Mouse (Mus musculus) embryonic facial prominence, embryonic 13.5 days (tissue): Measurements from ENCODE around the gene Hist1h4f. TPM values are rescaled to one million over a fixed set of nuclear protein-coding genes. Genes with fewer than 3 reads are reported as not detected.

Source experiments
- ATAC-seq: fragments of 200-750 bp; cut with Nextera tagmentation; 2 replicates; pipeline ENCODE4 v1.8.0; 2017; ENCODE audit warnings: low read depth; ENCODE audit not compliant: insufficient number of reproducible peaks, insufficient read depth, low FRiP score, low TSS enrichment
- H3K27ac ChIP-seq: fragments of 300-500 bp; sonication (generic); 2 replicates; pipeline ENCODE4 v1.5.1; 2015; ENCODE audit warnings: moderate library complexity, mild to moderate bottlenecking, inconsistent platforms
- H3K27me3 ChIP-seq: fragments of 300-500 bp; sonication (generic); 2 replicates; pipeline ENCODE4 v1.6.1; 2015; ENCODE audit warnings: mild to moderate bottlenecking, inconsistent platforms
- H3K36me3 ChIP-seq: fragments of 300-500 bp; sonication (generic); 2 replicates; pipeline ENCODE4 v1.6.1; 2015; ENCODE audit warnings: mild to moderate bottlenecking, inconsistent platforms
- H3K4me1 ChIP-seq: fragments of 300-500 bp; sonication (generic); 2 replicates; pipeline ENCODE4 v1.6.1; 2015; ENCODE audit warnings: inconsistent platforms
- H3K4me2 ChIP-seq: fragments of 300-500 bp; sonication (generic); 2 replicates; pipeline ENCODE4 v1.6.1; 2015; ENCODE audit warnings: moderate library complexity, mild to moderate bottlenecking, inconsistent platforms
- H3K4me3 ChIP-seq: fragments of 300-500 bp; sonication (generic); 2 replicates; pipeline ENCODE4 v1.5.1; 2015; ENCODE audit warnings: mild to moderate bottlenecking, inconsistent platforms
- H3K9ac ChIP-seq: fragments of 300-500 bp; sonication (generic); 2 replicates; pipeline ENCODE4 v1.6.1; 2015; ENCODE audit warnings: mild to moderate bottlenecking, inconsistent platforms
- H3K9me3 ChIP-seq: fragments of 300-500 bp; sonication (generic); 2 replicates; pipeline ENCODE4 v1.6.1; 2016; ENCODE audit warnings: inconsistent platforms
- WGBS: fragments of 180-500 bp; shearing (Covaris S2); methylation state at CpG from one replicate; pipeline ENCODE4 v1.1.7; 2015; ENCODE audit warnings: mixed read lengths; 5-methylcytosine and 5-hydroxymethylcytosine counted together
- polyA plus RNA-seq: library from polyadenylated mRNA; unstranded; fragments of >200 nt; fragmentation: Nextera tagmentation; extraction: Ambion mirVana; gene quantifications from 2 replicates; pipeline ENCODE4 v1.2.1, GENCODE M21; 2015

The Hist1h4f gene
- polyA plus RNA-seq, 1 experiment from 2014 or later, result 2.9 TPM

GRCm38 (mm10) chr13:23525901-23526300, 25.5 kb downstream of the Hist1h4f start:
- H3K36me3 ChIP-seq, result no peaks in the 10 kb centered on the region
- H3K9me3 ChIP-seq, result no peaks in the 10 kb centered on the region
- 2% methylated on average over 10 of the region's 10 CpGs for WGBS
- peaks cover 9% of the 10 kb centered on the region for H3K4me1 ChIP-seq
- H3K9ac ChIP-seq, result peak overlapping the region; percentile 36; the same call in 1 of the 2 replicates
- no peak overlapping the region for H3K27ac ChIP-seq
- H3K4me3 ChIP-seq, result peak overlapping the region; percentile 48
- peak overlapping the region; percentile 60 for H3K4me2 ChIP-seq
- ATAC-seq, result no peak
- no peaks in the 10 kb centered on the region for H3K27me3 ChIP-seq

- Histone ChIP-seq H3K4me2 (peak overlapping the region; percentile 34), H3K4me1 (peaks cover 9% of the 10 kb centered on the region), H3K27ac (no peak overlapping the region), H3K9me3 (no peaks in the 10 kb centered on the region), H3K27me3 (no peaks in the 10 kb centered on the region), H3K36me3 (no peaks in the 10 kb centered on the region), H3K4me3 (no peak overlapping the region), H3K9ac (0 out of 2 replicates have a peak overlapping the region, but pooled peaks have one; percentile 27)
- ATAC-seq, result 0 out of 2 replicates have a peak, but pooled peaks have one; percentile 38
- WGBS, result 6% methylated on average over 5 of the region's 5 CpGs
Measured at GRCm38 (mm10) chr13:23524654-23525053, 26.8 kb downstream of the Hist1h4f start.

DNA sequence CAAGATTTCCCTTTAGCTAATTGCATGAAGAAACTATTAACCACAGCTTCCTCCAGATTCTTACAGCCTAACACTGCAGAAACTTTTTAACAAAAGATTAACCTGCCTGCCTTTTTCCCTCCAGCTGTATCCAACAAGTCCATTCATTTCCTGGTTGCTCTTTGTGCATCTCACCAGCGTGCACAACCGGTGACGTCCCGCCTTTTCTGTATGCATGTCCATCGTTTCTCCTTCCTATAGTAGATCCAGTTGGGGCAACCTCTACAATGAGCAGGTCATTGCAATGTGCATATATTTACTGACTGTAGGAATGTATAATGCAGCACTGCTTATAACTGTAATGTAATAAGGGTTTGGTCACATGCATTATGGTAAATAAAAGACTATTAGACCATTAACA, 27.5 kb downstream of the Hist1h4f start:
- 51% methylated on average over 5 of the region's 5 CpGs for WGBS
- no peak overlapping the region for H3K27ac ChIP-seq
- H3K4me3 ChIP-seq, result no peak overlapping the region
- H3K4me1 ChIP-seq, result peaks cover 7% of the 10 kb centered on the region
- H3K27me3 ChIP-seq, result no peaks in the 10 kb centered on the region
- no peak overlapping the region for H3K4me2 ChIP-seq
- no peak overlapping the region for H3K9ac ChIP-seq
- H3K36me3 ChIP-seq, result no peaks in the 10 kb centered on the region
- H3K9me3 ChIP-seq, result no peaks in the 10 kb centered on the region
- no peak for ATAC-seq

- H3K9me3 ChIP-seq, result no peaks in the 10 kb centered on the region
- no peak overlapping the region for H3K9ac ChIP-seq
- under 1% methylated on average over 14 of the region's 14 CpGs for WGBS
- H3K36me3 ChIP-seq, result no peaks in the 10 kb centered on the region
- no peak overlapping the region for H3K27ac ChIP-seq
- H3K4me1 ChIP-seq, result 0 out of 2 replicates have a peak, but pooled peaks cover 3% of the 10 kb centered on the region
- peak overlapping the region; percentile 19 for H3K4me3 ChIP-seq
- no peaks in the 10 kb centered on the region for H3K27me3 ChIP-seq
- H3K4me2 ChIP-seq, result peak overlapping the region; percentile 40
- no peak for ATAC-seq
Measured at GRCm38 (mm10) chr13:23521703-23522102, 29.7 kb downstream of the Hist1h4f start.

- H3K27me3 ChIP-seq, result no peaks in the 10 kb centered on the region
- WGBS, result under 1% methylated on average over 10 of the region's 10 CpGs
- ATAC-seq, result no peak
- peak overlapping the region; percentile 39; the same call in 1 of the 2 replicates for H3K27ac ChIP-seq
- H3K4me2 ChIP-seq, result peak overlapping the region; percentile 74
- H3K4me1 ChIP-seq, result peaks cover 4% of the 10 kb centered on the region
- peak overlapping the region; percentile 63 for H3K9ac ChIP-seq
- peak overlapping the region; percentile 55 for H3K4me3 ChIP-seq
- no peaks in the 10 kb centered on the region for H3K9me3 ChIP-seq
- H3K36me3 ChIP-seq, result no peaks in the 10 kb centered on the region
Measured at GRCm38 (mm10) chr13:23519416-23519815, 32.0 kb downstream of the Hist1h4f start.

DNA sequence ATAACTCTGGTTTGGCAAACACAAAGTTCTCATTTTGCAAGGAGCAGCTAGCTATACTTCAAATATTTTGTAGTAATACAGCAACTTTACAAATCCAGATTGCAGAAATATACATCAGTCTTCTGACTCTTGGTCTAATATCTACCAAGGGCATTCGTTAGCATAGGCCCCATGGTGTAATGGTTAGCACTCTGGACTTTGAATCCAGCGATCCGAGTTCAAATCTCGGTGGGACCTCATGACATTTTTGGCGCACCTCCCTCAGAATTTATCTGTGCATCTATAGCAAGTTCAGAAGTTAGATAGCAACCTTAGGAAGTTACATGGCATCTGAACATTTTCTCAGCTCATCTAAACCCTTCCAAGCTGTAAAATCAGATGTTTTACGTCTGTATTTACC, 32.6 kb downstream of the Hist1h4f start:
- Histone ChIP-seq H3K4me3 (peak overlapping the region; percentile 55), H3K27ac (peak overlapping the region; percentile 39; the same call in 1 of the 2 replicates), H3K36me3 (no peaks in the 10 kb centered on the region), H3K27me3 (no peaks in the 10 kb centered on the region), H3K9ac (peak overlapping the region; percentile 63), H3K4me2 (peak overlapping the region; percentile 74), H3K9me3 (no peaks in the 10 kb centered on the region), H3K4me1 (peaks cover 4% of the 10 kb centered on the region)
- no peak for ATAC-seq
- WGBS, result under 1% methylated on average over 6 of the region's 6 CpGs

GRCm38 (mm10) chr13:23518295-23518603, 33.2 kb downstream of the Hist1h4f start:
- WGBS, result under 1% methylated on average over 6 of the region's 6 CpGs
- Histone ChIP-seq H3K9me3 (no peaks in the 10 kb centered on the region), H3K4me2 (peak overlapping the region; percentile 74), H3K27ac (no peak overlapping the region), H3K9ac (peak overlapping the region; percentile 33; the same call in 1 of the 2 replicates), H3K27me3 (no peaks in the 10 kb centered on the region), H3K4me1 (peaks cover 4% of the 10 kb centered on the region), H3K36me3 (no peaks in the 10 kb centered on the region), H3K4me3 (peak overlapping the region; percentile 55)
- ATAC-seq, result no peak

GRCm38 (mm10) chr13:23517603-23518294, 33.7 kb downstream of the Hist1h4f start:
- Histone ChIP-seq H3K4me2 (peak overlapping the region; percentile 74), H3K4me1 (peaks cover 4% of the 10 kb centered on the region), H3K9ac (peak overlapping the region; percentile 66), H3K9me3 (no peaks in the 10 kb centered on the region), H3K36me3 (no peaks in the 10 kb centered on the region), H3K27me3 (no peaks in the 10 kb centered on the region), H3K4me3 (peak overlapping the region; percentile 55), H3K27ac (peak overlapping the region; percentile 73)
- under 1% methylated on average over 27 of the region's 27 CpGs for WGBS
- ATAC-seq, result peak; percentile 89

- Histone ChIP-seq H3K27me3 (no peaks in the 10 kb centered on the region), H3K4me3 (peak overlapping the region; percentile 55), H3K9me3 (no peaks in the 10 kb centered on the region), H3K36me3 (no peaks in the 10 kb centered on the region), H3K27ac (peak overlapping the region; percentile 73), H3K9ac (peak overlapping the region; percentile 66), H3K4me1 (peaks cover 4% of the 10 kb centered on the region), H3K4me2 (peak overlapping the region; percentile 74)
- under 1% methylated on average over 19 of the region's 19 CpGs for WGBS
- peak; percentile 65; the same call in 1 of the 2 replicates for ATAC-seq
Measured at GRCm38 (mm10) chr13:23516822-23517602, 34.4 kb downstream of the Hist1h4f start.

DNA sequence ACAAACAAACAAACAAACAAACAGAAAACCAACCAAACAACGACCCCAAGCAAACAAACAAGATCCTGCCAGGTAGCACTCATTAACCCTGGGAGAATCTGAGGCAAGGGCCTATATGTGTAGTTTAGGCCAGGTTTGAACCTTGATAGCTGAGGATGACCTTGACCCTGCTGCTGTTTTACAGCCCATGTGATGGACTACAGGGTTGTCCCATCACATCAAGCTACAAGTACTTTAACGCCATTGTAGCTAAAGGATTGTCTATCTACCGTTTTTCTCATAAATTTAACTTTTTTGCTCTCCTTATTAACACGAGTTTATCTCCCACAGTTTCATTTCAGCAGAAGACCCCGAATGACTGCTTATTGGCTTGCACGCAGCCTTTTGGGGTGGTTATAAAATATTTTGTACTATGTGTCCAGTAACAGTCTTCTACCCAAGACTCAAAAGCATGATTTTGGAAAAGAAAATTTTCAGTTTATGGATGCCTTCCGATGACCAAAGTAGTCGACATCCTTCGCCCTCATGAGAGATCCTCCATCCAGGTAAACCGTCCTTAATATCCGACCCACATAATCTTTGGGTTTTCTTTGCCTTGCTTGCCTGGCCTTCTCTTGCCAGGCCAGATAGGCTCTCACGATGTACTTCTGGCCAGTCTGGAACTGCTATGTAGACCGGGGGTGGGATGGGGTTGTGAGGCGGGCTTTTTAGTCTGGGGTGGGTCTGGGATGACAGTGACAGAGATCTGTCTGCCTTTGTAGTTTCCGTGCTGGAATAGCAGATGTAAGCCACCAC, 35.4 kb downstream of the Hist1h4f start:
- no peak for ATAC-seq
- Histone ChIP-seq H3K9ac (peak overlapping the region; percentile 64), H3K4me2 (peak overlapping the region; percentile 74), H3K27ac (no peak overlapping the region), H3K4me1 (peaks cover 4% of the 10 kb centered on the region), H3K27me3 (no peaks in the 10 kb centered on the region), H3K9me3 (no peaks in the 10 kb centered on the region), H3K36me3 (no peaks in the 10 kb centered on the region), H3K4me3 (peak overlapping the region; percentile 55)
- 53% methylated on average over 15 of the region's 15 CpGs for WGBS

- H3K27me3 ChIP-seq, result no peaks in the 10 kb centered on the region
- H3K27ac ChIP-seq, result no peak overlapping the region
- no peak for ATAC-seq
- no peak overlapping the region for H3K9ac ChIP-seq
- no peak overlapping the region for H3K4me2 ChIP-seq
- H3K9me3 ChIP-seq, result no peaks in the 10 kb centered on the region
- H3K36me3 ChIP-seq, result no peaks in the 10 kb centered on the region
- WGBS, result 72% methylated on average over 5 of the region's 5 CpGs
- no peak overlapping the region for H3K4me3 ChIP-seq
- H3K4me1 ChIP-seq, result peaks cover 4% of the 10 kb centered on the region
Measured at GRCm38 (mm10) chr13:23515281-23515680, 36.2 kb downstream of the Hist1h4f start.
